Mouse (Mus musculus) forebrain, embryonic 12.5 days (tissue): ENCODE measurements around the gene Zfp57. TPM values are rescaled to one million over a fixed set of nuclear protein-coding genes. Genes with fewer than 3 reads are reported as not detected.
A peak's percentile ranks its signal among the peaks of the same experiment; 100 is the strongest.

Experiments used
- ATAC-seq: fragments of 200-750 bp; cut with Nextera tagmentation; 2 replicates; pipeline ENCODE4 v1.8.0; 2017; ENCODE audit warnings: moderate TSS enrichment; ENCODE audit not compliant: low FRiP score
- H3K27ac ChIP-seq: fragments of 300-500 bp; sonication (generic); 2 replicates; pipeline ENCODE4 v1.5.1; 2016; ENCODE audit warnings: mild to moderate bottlenecking
- H3K27me3 ChIP-seq: fragments of 300-500 bp; sonication (generic); 2 replicates; pipeline ENCODE4 v1.6.1; 2016; ENCODE audit warnings: mild to moderate bottlenecking
- H3K36me3 ChIP-seq: fragments of 300-500 bp; sonication (generic); replicated peaks from 2 replicates; pipeline ENCODE4 v1.6.1; 2016; ENCODE audit warnings: mild to moderate bottlenecking
- H3K4me1 ChIP-seq: fragments of 300-500 bp; sonication (generic); 2 replicates; pipeline ENCODE4 v1.6.1; 2016
- H3K4me2 ChIP-seq: fragments of 300-500 bp; sonication (generic); 2 replicates; pipeline ENCODE4 v1.6.1; 2016; ENCODE audit warnings: mild to moderate bottlenecking, moderate library complexity
- H3K4me3 ChIP-seq: fragments of 300-500 bp; sonication (generic); replicated peaks from 2 replicates; pipeline ENCODE4 v1.5.1; 2016; ENCODE audit warnings: mild to moderate bottlenecking
- H3K9ac ChIP-seq: fragments of 300-500 bp; sonication (generic); 2 replicates; pipeline ENCODE4 v1.6.1; 2016; ENCODE audit warnings: mild to moderate bottlenecking
- H3K9me3 ChIP-seq: fragments of 300-500 bp; sonication (generic); 2 replicates; pipeline ENCODE4 v1.6.1; 2016
- WGBS: fragments of 180-500 bp; shearing (Covaris S2); methylation state at CpG from one replicate; pipeline ENCODE4 v1.1.7; 2016; 5-methylcytosine and 5-hydroxymethylcytosine counted together
- polyA plus RNA-seq: library from polyadenylated mRNA; unstranded; fragments of >200 nt; fragmentation: Nextera tagmentation; extraction: Ambion mirVana; gene quantifications from 2 replicates; pipeline ENCODE4 v1.2.1, GENCODE M21; 2016

Gene Zfp57
- polyA plus RNA-seq, 1 experiment from 2014 or later: 197 TPM

- Histone ChIP-seq H3K9ac (no peak overlapping the region), H3K27ac (peak overlapping the region; percentile 97; the same call in 1 of the 2 replicates), H3K27me3 (no peaks in the 10 kb centered on the region), H3K36me3 (no peaks in the 10 kb centered on the region), H3K4me3 (no peak overlapping the region), H3K4me1 (peaks cover 11% of the 10 kb centered on the region; the same call in 1 of the 2 replicates), H3K9me3 (no peaks in the 10 kb centered on the region), H3K4me2 (no peak overlapping the region)
- ATAC-seq: no peak
- over 99% methylated on average over 4 of the region's 4 CpGs for WGBS
Measured at GRCm38 (mm10) chr17:37027486-37027885, 26.5 kb downstream of the Zfp57 start.

GRCm38 (mm10) chr17:37028212-37028611, 27.2 kb downstream of the Zfp57 start:
- 0 out of 2 replicates have a peak, but pooled peaks have one; percentile 8 for ATAC-seq
- H3K4me3 ChIP-seq: peak overlapping the region; percentile 36
- H3K9me3 ChIP-seq: no peaks in the 10 kb centered on the region
- H3K27ac ChIP-seq: peak overlapping the region; percentile 97
- H3K4me2 ChIP-seq: peak overlapping the region; percentile 51
- peaks cover 11% of the 10 kb centered on the region; the same call in 1 of the 2 replicates for H3K4me1 ChIP-seq
- peak overlapping the region; percentile 43; the same call in 1 of the 2 replicates for H3K9ac ChIP-seq
- no peaks in the 10 kb centered on the region for H3K36me3 ChIP-seq
- H3K27me3 ChIP-seq: no peaks in the 10 kb centered on the region
- WGBS: 3% methylated on average over 10 of the region's 10 CpGs

- Histone ChIP-seq H3K9ac (peak overlapping the region; percentile 43; the same call in 1 of the 2 replicates), H3K4me1 (peaks cover 11% of the 10 kb centered on the region; the same call in 1 of the 2 replicates)
- 0% methylated on average over 14 of the region's 14 CpGs for WGBS
Measured at GRCm38 (mm10) chr17:37028683-37029120, 27.7 kb downstream of the Zfp57 start.

GRCm38 (mm10) chr17:37029162-37029561, 28.2 kb downstream of the Zfp57 start:
- H3K4me2 ChIP-seq: peak overlapping the region; percentile 51
- no peaks in the 10 kb centered on the region for H3K36me3 ChIP-seq
- H3K27me3 ChIP-seq: no peaks in the 10 kb centered on the region
- peaks cover 11% of the 10 kb centered on the region; the same call in 1 of the 2 replicates for H3K4me1 ChIP-seq
- H3K27ac ChIP-seq: peak overlapping the region; percentile 97
- peak overlapping the region; percentile 43; the same call in 1 of the 2 replicates for H3K9ac ChIP-seq
- ATAC-seq: peak; percentile 16
- peak overlapping the region; percentile 36 for H3K4me3 ChIP-seq
- WGBS: 60% methylated on average over 8 of the region's 8 CpGs
- H3K9me3 ChIP-seq: no peaks in the 10 kb centered on the region

More at GRCm38 (mm10) chr17:37028683-37029120, 27.7 kb downstream of the Zfp57 start:
- H3K27me3 ChIP-seq: no peaks in the 10 kb centered on the region
- H3K4me3 ChIP-seq: peak overlapping the region; percentile 36
- peak overlapping the region; percentile 51 for H3K4me2 ChIP-seq
- H3K36me3 ChIP-seq: no peaks in the 10 kb centered on the region
- ATAC-seq: peak; percentile 99
- no peaks in the 10 kb centered on the region for H3K9me3 ChIP-seq
- peak overlapping the region; percentile 97 for H3K27ac ChIP-seq

GRCm38 (mm10) chr17:37039127-37039894, 38.3 kb downstream of the Zfp57 start:
- ATAC-seq: no peak
- WGBS: 79% methylated on average over 2 of the region's 2 CpGs
- H3K27me3 ChIP-seq: no peaks in the 10 kb centered on the region

GRCm38 (mm10) chr17:37044651-37045244, 43.8 kb downstream of the Zfp57 start:
- Histone ChIP-seq H3K27me3 (peaks cover 12% of the 10 kb centered on the region), H3K9ac (peak overlapping the region; percentile 96), H3K4me3 (peak overlapping the region; percentile 86), H3K27ac (peak overlapping the region; percentile 91), H3K9me3 (no peaks in the 10 kb centered on the region), H3K36me3 (no peaks in the 10 kb centered on the region), H3K4me2 (peak overlapping the region; percentile 88), H3K4me1 (peaks cover 29% of the 10 kb centered on the region)
- WGBS: 82% methylated on average over 7 of the region's 7 CpGs
- ATAC-seq: no peak

More at GRCm38 (mm10) chr17:37039127-37039894, 38.3 kb downstream of the Zfp57 start:
- no peaks in the 10 kb centered on the region for H3K4me1 ChIP-seq
- H3K4me3 ChIP-seq: no peak overlapping the region
- no peak overlapping the region for H3K4me2 ChIP-seq
- H3K36me3 ChIP-seq: no peaks in the 10 kb centered on the region
- H3K27ac ChIP-seq: no peak overlapping the region
- H3K9me3 ChIP-seq: no peaks in the 10 kb centered on the region
- no peak overlapping the region for H3K9ac ChIP-seq

GRCm38 (mm10) chr17:37045611-37046311, 44.8 kb downstream of the Zfp57 start, which contains the start of gene Gabbr1:
Gene Gabbr1 (plus strand): TSS chr17:37045966.
- Histone ChIP-seq H3K36me3 (no peaks in the 10 kb centered on the region), H3K27me3 (peaks cover 12% of the 10 kb centered on the region), H3K4me1 (peaks cover 35% of the 10 kb centered on the region), H3K9me3 (no peaks in the 10 kb centered on the region), H3K4me2 (peak within 1 kb of the TSS; percentile 88), H3K4me3 (peak within 1 kb of the TSS; percentile 86), H3K27ac (peak within 1 kb of the TSS; percentile 91), H3K9ac (peak within 1 kb of the TSS; percentile 96)
- WGBS: under 1% methylated on average over 55 of the region's 55 CpGs
- ATAC-seq: peak; percentile 80

- Histone ChIP-seq H3K4me3 (peak overlapping the region; percentile 86), H3K4me1 (peaks cover 43% of the 10 kb centered on the region)
Measured at GRCm38 (mm10) chr17:37046312-37047112, 45.5 kb downstream of the Zfp57 start.

GRCm38 (mm10) chr17:37047332-37047976, 46.5 kb downstream of the Zfp57 start:
- Histone ChIP-seq H3K27me3 (peaks cover 12% of the 10 kb centered on the region), H3K36me3 (no peaks in the 10 kb centered on the region), H3K9me3 (no peaks in the 10 kb centered on the region), H3K9ac (peak overlapping the region; percentile 96), H3K4me3 (peak overlapping the region; percentile 86), H3K4me2 (peak overlapping the region; percentile 88), H3K4me1 (peaks cover 47% of the 10 kb centered on the region), H3K27ac (peak overlapping the region; percentile 47; the same call in 1 of the 2 replicates)
- ATAC-seq: no peak
- WGBS: 14% methylated on average over 19 of the region's 19 CpGs

More at GRCm38 (mm10) chr17:37046312-37047112, 45.5 kb downstream of the Zfp57 start:
- Histone ChIP-seq H3K4me2 (peak overlapping the region; percentile 88), H3K9me3 (no peaks in the 10 kb centered on the region), H3K9ac (peak overlapping the region; percentile 96), H3K36me3 (no peaks in the 10 kb centered on the region), H3K27me3 (peaks cover 12% of the 10 kb centered on the region), H3K27ac (peak overlapping the region; percentile 91)
- WGBS: 0% methylated on average over 41 of the region's 58 CpGs
- ATAC-seq: peak; percentile 60

- Histone ChIP-seq H3K9ac (no peak overlapping the region), H3K9me3 (no peaks in the 10 kb centered on the region), H3K4me3 (peak overlapping the region; percentile 86; the same call in 1 of the 2 replicates), H3K4me1 (peaks cover 51% of the 10 kb centered on the region), H3K4me2 (peak overlapping the region; percentile 88), H3K27ac (no peak overlapping the region), H3K36me3 (no peaks in the 10 kb centered on the region), H3K27me3 (peaks cover 12% of the 10 kb centered on the region)
- ATAC-seq: no peak
- 40% methylated on average over 3 of the region's 3 CpGs for WGBS
Measured at GRCm38 (mm10) chr17:37047981-37048380, 47.0 kb downstream of the Zfp57 start.

- WGBS: 69% methylated on average over 7 of the region's 7 CpGs
- Histone ChIP-seq H3K36me3 (no peaks in the 10 kb centered on the region), H3K9me3 (no peaks in the 10 kb centered on the region), H3K9ac (0 out of 2 replicates have a peak overlapping the region, but pooled peaks have one; percentile 9), H3K27ac (no peak overlapping the region), H3K4me3 (peak overlapping the region; percentile 13; the same call in 1 of the 2 replicates), H3K4me2 (peak overlapping the region; percentile 88), H3K4me1 (peaks cover 54% of the 10 kb centered on the region), H3K27me3 (peaks cover 12% of the 10 kb centered on the region)
- ATAC-seq: no peak
Measured at GRCm38 (mm10) chr17:37048383-37048782, 47.4 kb downstream of the Zfp57 start.
